Mouse (Mus musculus) thymus, adult 2 months (tissue): ENCODE results near the gene Gm6592. TPM values are rescaled to one million over a fixed set of nuclear protein-coding genes. Genes with fewer than 3 reads are reported as not detected.

Experiments used
- DNase-seq: peaks from one replicate; pipeline ENCODE4 v3.0.0; 2021
- H3K27ac ChIP-seq: fragments of 200-500 bp; 2 replicates; pipeline ENCODE4 v1.5.1; 2012; ENCODE audit warnings: low read length, control low read depth; ENCODE audit not compliant: control insufficient read depth, insufficient read depth
- H3K27me3 ChIP-seq: fragments of 200-500 bp; 2 replicates; pipeline ENCODE4 v1.6.1; 2012; ENCODE audit warnings: mild to moderate bottlenecking, low read length, moderate library complexity, mixed read lengths; ENCODE audit not compliant: control insufficient read depth, insufficient read depth
- H3K36me3 ChIP-seq: fragments of 200-500 bp; 2 replicates; pipeline ENCODE4 v1.6.1; 2012; ENCODE audit warnings: mild to moderate bottlenecking, low read length, moderate library complexity; ENCODE audit not compliant: control insufficient read depth, insufficient read depth
- H3K4me1 ChIP-seq: fragments of 200-500 bp; replicated peaks from 2 replicates; pipeline ENCODE4 v1.6.1; 2012; ENCODE audit warnings: low read length; ENCODE audit not compliant: control insufficient read depth, insufficient read depth
- H3K4me3 ChIP-seq: fragments of 200-500 bp; 2 replicates; pipeline ENCODE4 v1.5.1; 2012; ENCODE audit warnings: mild to moderate bottlenecking, low read length, control low read depth, moderate library complexity; ENCODE audit not compliant: control insufficient read depth, insufficient read depth
- CTCF ChIP-seq: fragments of 200-500 bp; IDR thresholded peaks from 2 replicates; pipeline ENCODE4 v1.5.1; 2012; ENCODE audit warnings: mild to moderate bottlenecking, control low read depth, low read length, moderate library complexity, borderline replicate concordance; ENCODE audit not compliant: control insufficient read depth, poor library complexity, insufficient read depth; ENCODE audit errors: extremely low read depth
- POLR2A ChIP-seq: fragments of 200-500 bp; IDR thresholded peaks from 2 replicates; pipeline ENCODE4 v1.6.1; 2012; ENCODE audit warnings: mild to moderate bottlenecking, low read length, control low read depth, moderate library complexity; ENCODE audit not compliant: control insufficient read depth, poor library complexity, insufficient read depth; ENCODE audit errors: extremely low read depth
- WGBS: fragments of 180-500 bp; shearing (Covaris S2); methylation state at CpG from one replicate; pipeline ENCODE4 v1.1.7; 2018; 5-methylcytosine and 5-hydroxymethylcytosine counted together
- polyA plus RNA-seq: library from polyadenylated mRNA; depleted of rRNA; stranded (reverse); fragments of >200 nt; gene quantifications from 2 replicates; pipeline ENCODE4 v1.2.3, GENCODE M21; 2012; rRNA removed

The Gm6592 gene
- polyA plus RNA-seq, 1 experiment, result not detected

DNA sequence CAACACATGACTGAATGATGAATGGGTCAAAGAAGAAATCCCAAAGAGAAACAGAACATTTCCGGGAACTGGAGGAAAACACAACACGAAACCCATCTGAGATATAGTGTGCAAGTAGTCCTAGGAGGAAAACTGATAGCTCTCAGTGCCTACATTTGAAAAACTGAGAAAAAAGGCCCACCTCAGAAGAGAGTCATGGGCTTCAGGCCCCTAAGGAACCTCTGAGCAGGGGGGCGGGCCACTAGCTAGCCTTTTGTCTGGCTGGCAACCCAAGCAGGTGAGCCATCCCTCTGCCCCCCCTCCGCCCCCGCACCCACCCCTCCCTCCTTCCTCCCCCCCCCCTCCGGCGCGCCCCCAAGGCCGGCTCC, 48.2 kb downstream of the Gm6592 start:
- no peak overlapping the region for H3K4me3 ChIP-seq
- 88% methylated on average over 2 of the region's 9 CpGs for WGBS
- no peak for TF ChIP-seq CTCF
- TF ChIP-seq POLR2A, result no peak

DNA sequence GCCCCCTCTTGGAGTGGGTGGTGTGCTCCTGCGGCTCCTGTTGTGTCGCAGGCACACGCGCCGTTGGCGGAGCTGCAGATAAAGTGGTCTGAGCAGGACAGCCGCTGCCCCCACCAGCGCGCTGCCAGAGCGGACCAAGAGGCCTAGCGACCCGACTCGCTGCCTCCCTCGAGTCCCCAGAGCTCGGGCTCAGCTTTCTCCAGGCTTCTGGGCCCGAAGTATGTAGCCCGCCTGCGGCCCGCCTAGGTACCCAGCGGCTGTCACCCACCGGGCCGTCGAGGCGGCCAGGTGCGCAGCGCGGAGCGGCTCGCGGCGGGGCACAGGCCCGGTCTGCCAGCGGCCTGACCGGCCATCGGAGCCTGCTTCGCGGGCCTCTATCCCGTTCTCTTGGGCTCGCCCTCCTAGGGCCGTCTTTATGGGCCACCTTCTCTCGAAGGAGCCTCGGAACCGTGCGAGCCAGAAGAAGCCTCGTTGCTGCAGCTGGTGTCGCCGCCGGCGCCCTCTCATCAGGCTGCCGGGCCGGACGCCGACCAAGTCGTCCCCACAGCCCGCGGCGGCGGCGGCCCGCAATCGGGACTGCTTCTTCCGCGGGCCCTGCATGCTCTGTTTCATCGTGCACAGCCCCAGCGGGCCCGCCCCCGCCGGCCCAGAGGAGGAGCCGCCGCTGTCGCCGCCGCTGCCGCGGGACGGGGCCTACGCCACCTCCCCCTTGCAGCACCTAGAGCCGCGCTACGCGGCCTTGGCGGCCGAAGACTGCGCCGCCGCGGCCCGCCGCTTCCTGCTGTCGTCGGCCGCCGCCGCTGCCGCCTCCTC, 48.8 kb downstream of the Gm6592 start, which contains the start of gene B630019K06Rik:
Gene B630019K06Rik (plus strand): TSS at position 40 of the 813 bp plus-strand sequence.
- WGBS, result 2% methylated on average over 63 of the region's 95 CpGs

More for the DNA sequence above, 48.2 kb downstream of the Gm6592 start:
- no peaks in the 10 kb centered on the region for H3K36me3 ChIP-seq
- H3K27ac ChIP-seq, result no peak overlapping the region
- DNase-seq, result no peak
- peaks cover 4% of the 10 kb centered on the region; the same call in 1 of the 2 replicates for H3K27me3 ChIP-seq
- no peaks in the 10 kb centered on the region for H3K4me1 ChIP-seq

DNA sequence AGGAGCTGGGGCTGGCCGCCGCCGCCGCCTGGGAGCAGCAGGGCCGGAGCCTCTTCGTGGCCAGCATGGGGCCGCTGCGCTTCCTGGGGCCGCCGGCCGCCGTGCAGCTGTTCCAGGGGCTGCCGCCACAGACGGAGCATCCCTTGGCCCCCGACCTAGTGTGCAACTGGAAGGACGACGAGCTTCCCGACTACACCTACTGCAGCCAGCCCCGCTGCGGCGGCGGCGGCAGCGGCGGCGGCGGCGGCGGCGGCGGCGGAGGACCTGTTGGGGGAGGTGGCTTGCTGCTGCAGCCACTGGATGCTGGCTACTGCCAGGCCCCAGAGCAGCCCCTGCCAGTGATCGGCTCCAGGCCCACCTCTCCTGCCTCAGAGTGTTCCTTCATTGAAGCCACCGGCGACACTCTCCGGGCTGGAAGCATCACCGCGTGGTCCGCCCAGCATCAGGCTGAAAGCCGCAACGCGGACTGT, 49.4 kb downstream of the Gm6592 start:
- Histone ChIP-seq H3K4me3 (peak overlapping the region; percentile 38), H3K27ac (no peak overlapping the region), H3K36me3 (no peaks in the 10 kb centered on the region), H3K27me3 (peaks cover 4% of the 10 kb centered on the region; the same call in 1 of the 2 replicates), H3K4me1 (no peaks in the 10 kb centered on the region)
- TF ChIP-seq CTCF (no peak), POLR2A (no peak)
- DNase-seq, result peak; percentile 3
- WGBS, result 2% methylated on average over 33 of the region's 42 CpGs

More for the DNA sequence above, 48.8 kb downstream of the Gm6592 start, which contains the start of gene B630019K06Rik:
- no peaks in the 10 kb centered on the region for H3K36me3 ChIP-seq
- no peaks in the 10 kb centered on the region for H3K4me1 ChIP-seq
- peak; percentile 56 for DNase-seq
- H3K4me3 ChIP-seq, result peak within 1 kb of the TSS; percentile 38
- H3K27ac ChIP-seq, result no peak within 1 kb of the TSS
- TF ChIP-seq CTCF (no peak), POLR2A (no peak)
- peaks cover 4% of the 10 kb centered on the region; the same call in 1 of the 2 replicates for H3K27me3 ChIP-seq

Other genes starting within 250 kb of the Gm6592 start
- not detected in 2 replicates for gene Ssxb8, start 153.2 kb upstream of the Gm6592 start, polyA plus RNA-seq
- gene Ssx9, start 95.6 kb upstream of the Gm6592 start, polyA plus RNA-seq, result not detected in 2 replicates
- gene Ssxb5, start 40.3 kb upstream of the Gm6592 start, polyA plus RNA-seq, result not detected in 2 replicates
- not detected in 2 replicates for gene Gm5751, start 30.3 kb downstream of the Gm6592 start, polyA plus RNA-seq
- 0.71 and 1.1 TPM in 2 replicates for gene B630019K06Rik, start 48.4 kb downstream of the Gm6592 start, polyA plus RNA-seq
- gene Fthl17b, start 119.0 kb downstream of the Gm6592 start, polyA plus RNA-seq, result not detected in 2 replicates
- gene Fthl17c, start 132.6 kb downstream of the Gm6592 start, polyA plus RNA-seq, result not detected in 2 replicates
- gene Fthl17d, start 142.8 kb downstream of the Gm6592 start, polyA plus RNA-seq, result not detected in 2 replicates
- not detected in 2 replicates for gene Fthl17e, start 189.5 kb downstream of the Gm6592 start, polyA plus RNA-seq
- not detected in 2 replicates for gene Fthl17f, start 219.0 kb downstream of the Gm6592 start, polyA plus RNA-seq